Mouse (Mus musculus) frontal cortex, postnatal 25 days (tissue): ENCODE measurements around the gene Cbx4.

Experiments used
- DNase-seq, 2 experiments: peaks; one replicate each; pipeline ENCODE4 v3.0.0; 2022; ENCODE audit warnings: low spot score in 2 of 2

The Cbx4 gene

DNA sequence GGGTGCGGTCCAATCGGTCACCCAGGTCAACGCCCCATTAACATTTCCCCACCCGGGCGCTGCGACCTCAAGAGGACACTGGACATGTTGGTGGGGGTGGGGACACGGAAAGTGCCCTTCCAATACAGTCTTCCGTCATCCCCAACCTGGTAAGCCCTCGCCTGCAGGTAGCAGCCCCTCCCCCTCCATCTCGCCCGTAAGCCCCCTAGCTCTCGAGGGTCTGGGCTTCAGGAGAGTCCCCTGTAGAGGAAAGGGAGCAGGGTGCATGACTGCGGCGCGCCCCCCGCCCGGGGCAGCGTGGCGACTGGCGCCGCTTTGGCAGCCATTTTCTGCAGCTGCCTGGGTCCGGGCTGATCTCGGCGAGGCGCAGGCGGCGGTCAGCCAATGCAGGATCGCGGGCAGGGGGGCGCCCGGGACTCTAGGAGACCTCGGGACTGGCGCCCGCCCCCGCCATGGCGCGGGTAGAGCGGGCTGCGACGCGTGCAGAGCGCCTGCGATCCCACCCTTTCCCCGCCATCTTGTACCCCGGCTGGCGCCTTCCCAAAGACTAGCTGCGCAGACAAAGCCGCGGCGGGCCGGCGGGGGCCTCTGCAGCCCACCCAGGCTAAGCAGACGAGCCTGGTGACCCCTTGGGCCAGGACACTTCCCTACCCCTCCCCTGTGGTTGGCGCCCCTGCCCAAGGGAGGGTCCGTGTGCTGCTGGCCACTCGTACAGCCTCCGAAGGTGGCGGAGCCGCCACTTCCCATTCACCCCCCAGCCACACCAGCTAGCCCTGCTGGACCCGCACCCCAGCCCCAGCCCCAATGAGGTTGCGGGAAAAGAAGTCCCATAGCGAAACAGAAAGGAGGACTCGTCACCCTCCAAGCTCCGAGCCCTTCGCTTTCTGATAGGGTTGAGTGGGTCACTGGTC lies 29.5 kb downstream of the Cbx4 start:
- DNase-seq: no peak

- DNase-seq: no peak
Observed at GRCm38 (mm10) chr11:119055571-119056131, 30.4 kb downstream of the Cbx4 start.

DNA sequence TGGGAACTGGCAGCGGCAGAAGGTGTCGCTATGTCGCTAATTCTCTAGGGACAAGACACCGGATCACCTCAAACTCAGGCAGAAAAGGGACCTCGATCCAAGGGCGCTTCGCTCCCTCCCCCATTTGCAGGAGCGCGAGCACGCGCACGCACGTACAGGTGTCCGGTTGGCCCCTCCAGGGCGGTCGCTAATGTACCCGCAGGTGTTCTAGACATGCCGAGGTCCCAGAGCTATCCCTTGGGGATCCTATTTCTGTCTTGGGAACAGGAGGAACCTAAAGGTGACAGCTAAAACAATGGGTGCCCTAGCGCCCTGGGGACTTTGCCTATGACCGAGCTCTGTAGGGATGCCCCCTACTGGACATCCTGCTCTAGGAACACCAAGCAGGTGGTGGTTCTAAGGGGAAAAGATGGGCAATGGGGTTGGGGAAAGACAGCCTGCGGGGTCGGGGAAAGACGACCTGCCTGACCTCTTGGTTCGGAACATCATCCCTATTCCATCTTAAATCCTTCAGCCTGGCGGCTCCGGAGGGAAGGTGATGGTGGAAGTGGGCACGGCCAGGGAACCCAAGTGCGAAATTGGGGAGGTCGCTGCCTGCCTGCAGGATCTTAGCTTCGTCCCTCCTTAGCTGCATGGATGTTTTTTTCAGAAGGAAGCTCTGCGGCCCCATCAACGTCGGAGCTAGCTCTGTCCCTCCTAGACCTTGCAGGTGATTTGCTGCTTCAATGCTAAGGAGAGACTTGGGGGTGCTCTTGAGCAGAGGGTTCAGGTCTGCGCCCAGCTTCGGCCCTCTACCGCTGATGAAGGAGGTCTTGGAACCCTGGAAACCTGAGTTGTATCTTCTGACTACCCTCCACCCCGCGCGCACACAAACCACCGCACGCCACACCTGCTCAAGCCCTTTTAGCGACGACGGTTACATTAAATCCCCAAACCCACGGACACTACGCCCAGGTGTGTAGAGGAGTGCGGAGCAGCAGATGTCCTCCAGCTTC lies 31.4 kb downstream of the Cbx4 start:
- DNase-seq: no peak

DNA sequence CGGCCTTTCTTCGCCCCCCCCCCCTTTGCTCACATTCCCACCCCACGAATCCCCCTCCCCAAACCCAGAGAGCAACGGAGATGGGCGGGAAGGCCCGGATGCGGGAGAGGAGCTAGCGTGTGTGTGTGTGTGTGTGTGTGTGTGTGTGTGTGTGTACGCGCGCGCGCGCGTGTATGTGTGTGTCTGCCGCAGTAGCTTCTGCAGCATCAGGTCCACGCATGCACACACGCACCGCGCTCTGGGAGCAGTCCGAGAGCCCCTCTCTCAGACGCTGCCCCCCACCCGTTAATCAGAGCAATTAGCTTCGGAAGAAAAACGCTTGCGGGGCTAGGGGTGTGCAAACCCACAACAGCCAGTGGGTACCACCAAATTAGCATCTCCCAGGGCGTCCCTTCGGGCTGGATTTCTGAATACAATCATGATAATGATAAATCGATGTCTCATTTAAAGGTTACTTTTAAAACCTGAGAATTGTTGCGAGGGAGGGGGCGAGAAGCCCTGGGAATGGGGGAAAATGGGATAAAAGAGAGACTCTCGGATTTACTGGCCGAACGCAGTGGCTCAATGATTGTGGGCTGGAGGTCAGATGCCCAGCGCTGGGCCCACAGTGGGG lies 32.2 kb downstream of the Cbx4 start:
- DNase-seq: no peak

DNA sequence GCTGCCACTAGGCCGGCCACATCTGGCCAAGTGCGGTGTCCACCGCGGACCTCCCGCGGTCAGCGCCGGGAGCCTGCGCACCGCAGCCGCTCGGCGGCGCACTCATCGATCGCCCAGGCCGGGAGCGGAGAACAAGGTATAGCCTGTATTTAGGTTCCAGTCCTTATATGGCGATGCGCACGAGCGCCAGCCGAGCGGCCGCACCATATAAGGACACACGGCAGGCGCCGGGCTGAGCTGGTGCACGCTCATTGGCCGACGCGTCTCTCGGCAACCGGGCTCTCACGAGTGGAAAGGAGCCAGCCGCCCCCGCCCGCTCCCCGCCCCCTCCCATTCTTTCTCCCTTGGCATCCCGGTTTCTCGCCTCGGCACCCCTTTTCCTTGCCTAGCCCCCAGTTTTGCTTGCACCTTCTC lies 32.8 kb downstream of the Cbx4 start:
- peak; percentile 66 to 73 for DNase-seq

DNA sequence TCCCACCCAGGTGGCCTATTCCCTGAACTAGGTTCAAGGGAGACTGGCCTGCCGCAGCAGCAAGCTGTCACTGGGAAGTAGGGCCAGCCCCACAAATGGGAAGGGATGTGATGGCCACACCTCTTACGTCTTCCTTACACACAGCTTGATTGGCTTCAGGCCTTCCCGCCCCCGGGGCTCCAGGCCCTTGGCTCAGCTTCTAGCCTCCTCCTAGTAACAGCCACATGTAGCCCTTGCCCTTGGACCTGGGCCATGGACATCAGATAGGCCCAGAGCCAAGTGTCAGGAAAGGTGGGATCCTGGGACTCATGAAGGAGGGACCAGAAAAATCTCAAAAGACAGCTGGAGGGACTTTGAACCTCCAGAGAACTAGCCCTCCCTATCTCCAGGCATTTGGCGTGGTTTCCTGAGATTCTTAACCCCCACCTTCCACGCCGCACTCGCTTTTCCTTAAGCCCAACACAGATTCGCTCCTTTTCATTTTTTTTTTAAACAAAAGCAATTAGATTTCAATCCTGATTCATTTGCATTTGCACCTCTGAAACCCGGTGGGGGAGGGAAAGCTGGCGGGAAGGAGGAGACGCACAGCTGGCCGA lies 33.3 kb downstream of the Cbx4 start:
- DNase-seq: no peak

DNA sequence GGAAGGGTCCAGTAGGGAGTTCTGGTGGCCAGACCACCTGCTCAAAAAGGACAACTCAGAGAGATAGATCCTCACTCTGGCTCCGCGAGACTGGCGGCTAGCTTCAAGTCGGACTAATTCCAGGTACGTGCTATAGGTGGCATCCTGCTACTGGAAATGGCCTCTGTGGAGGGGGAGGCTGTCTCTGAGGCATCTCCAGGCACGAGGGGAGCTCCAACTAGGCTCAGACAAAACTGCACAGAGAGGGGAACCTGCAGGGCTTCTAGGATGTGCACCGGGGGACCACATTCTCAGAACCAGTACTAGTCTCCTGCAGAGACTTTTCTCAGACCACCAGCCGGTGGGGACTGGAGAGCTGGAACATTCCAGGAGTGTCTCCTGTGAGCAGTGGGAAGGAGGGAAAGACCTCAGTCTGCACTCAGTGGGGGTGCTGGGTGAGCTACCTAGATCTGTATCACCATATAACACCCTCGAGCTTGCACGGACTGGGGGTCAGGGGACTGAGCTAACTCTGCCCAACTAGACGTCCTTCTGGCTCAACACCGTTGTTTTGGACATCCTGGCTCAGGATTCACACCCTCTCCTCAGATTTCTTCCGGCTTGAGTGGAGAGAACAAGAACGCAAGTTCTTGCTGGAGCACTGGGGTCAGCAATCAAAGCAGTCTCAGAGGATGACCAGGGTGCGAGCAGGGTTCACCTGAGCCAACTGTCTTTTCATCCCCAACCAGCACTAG lies 33.9 kb downstream of the Cbx4 start:
- no peak for DNase-seq

DNA sequence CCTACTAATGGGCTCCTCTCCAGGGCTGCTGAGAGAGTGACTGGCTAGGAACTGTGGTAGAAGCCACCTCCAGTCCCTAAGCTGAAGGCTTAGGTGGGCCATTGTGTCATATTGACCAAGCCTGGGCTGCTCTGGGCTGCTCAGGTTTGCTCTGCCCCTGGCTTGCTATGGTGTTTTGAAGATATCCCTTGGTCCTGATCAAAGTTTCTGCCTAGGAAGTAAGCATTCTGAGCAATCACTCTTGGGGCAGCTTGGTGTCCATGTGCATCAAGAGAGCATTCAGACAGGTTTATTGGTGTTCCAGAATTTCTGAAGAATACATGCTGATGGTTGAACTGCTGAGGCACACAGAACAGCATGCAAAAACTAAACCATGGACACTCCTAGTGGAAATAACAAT lies 34.6 kb downstream of the Cbx4 start:
- DNase-seq: no peak

GRCm38 (mm10) chr11:119050361-119050760 lies 35.7 kb downstream of the Cbx4 start:
- DNase-seq: no peak

DNA sequence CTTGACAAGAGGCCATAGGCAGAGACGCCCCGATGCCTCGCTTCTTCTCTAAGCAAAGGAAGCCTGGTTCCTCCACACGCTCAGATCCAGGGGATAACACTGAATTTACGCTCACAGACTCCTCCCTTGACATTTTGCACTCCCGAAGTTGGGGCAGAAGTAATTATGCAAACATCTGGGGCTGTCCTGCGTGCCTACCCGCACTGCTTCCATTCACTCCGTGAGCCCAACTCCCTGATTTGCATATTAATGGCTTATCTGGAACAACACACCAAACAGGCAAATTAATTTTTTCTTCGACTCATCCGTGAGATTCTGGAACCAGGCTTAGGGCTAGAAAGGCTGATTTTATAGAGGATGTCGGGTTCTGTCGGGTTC lies 37.9 kb downstream of the Cbx4 start:
- no peak for DNase-seq

GRCm38 (mm10) chr11:119047261-119048132 lies 38.5 kb downstream of the Cbx4 start:
- DNase-seq: no peak

DNA sequence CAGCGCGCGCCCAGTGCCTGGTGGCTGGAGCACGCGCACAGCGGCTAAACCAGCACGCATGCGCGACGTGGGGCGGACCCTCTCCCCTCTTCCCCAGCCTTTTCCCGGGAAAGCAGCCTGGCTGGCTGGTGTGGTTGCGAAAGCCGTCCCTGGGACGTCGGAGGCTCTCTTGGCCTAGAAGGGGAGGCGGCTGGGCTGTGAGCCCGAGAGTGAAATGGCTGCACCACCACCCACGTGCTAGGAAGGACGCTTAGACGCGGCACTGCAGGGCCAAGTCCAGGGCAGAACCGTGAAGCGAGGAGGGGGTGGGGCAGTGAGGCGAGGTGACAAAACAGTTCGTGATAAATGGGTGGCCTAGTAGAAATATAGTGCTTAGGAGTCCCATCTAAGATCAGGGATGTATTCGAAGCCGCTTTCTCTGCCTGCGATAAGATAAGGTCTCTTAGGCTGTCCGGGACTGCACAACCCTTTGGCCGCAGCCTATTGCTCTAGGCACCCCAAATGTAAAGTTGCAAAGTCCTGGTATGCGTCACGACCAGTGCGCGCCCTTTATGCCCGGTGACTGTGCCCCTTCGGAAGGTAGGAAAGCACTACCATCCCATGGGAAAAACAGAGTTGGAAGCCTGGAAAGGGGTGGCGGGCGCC lies 39.3 kb downstream of the Cbx4 start:
- no peak for DNase-seq

GRCm38 (mm10) chr11:119044551-119045337 lies 41.3 kb downstream of the Cbx4 start:
- no peak for DNase-seq

- no peak for DNase-seq
Observed at GRCm38 (mm10) chr11:119043761-119044550, 42.1 kb downstream of the Cbx4 start.

DNA sequence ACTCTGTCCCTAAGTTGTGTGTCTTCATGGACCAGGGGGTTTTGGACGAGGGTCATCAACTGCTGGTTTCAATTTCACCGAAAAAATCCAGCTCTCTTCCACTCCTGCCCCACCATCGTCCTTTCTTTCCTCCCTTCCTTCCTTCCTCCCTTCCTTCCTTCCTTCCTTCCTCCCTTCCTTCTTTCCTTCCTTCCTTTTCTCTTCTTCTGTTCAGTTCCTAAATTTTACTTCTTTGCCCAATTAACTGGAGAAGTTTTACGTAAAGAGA lies 42.8 kb downstream of the Cbx4 start:
- DNase-seq: no peak

DNA sequence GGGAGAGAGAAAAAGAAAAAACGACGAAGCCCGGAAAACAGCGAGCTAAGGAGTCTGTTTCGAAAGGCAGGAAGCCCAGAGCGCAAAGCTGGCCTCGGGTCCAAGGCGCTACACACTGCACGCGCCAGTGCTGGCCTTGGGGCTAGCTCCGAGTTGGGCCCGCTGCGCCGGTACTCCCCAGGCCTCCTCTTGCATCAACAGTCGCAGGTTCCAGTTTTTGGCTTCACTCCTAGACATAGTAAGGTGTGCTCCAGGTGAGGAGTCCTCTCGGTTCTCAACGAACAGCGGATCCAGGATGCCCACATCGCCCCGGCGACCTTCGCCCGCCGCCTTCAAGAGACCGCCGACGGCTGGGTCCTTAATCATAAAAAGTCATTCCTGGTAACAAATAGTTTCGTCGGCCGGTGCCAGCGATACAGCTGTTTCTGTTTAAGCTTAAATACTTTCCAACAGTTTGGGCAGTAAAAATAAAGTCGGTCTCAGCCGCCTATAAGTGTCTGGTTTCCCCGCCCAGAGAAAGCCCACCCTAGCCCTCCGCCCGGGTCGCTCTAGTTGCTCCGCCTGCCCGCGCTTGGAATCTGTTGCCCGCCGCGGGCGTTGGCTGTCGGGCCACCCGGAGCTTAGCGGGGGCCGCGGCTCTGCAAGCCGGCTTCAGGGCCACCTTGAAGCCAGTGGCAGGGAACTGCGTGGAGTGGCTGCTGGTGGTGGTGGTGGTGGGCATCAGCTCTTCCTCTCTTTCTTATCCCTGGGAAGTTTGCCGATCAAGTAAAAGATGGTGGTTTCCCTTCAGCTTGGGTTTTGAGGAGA lies 43.4 kb downstream of the Cbx4 start:
- no peak for DNase-seq
